Mouse (Mus musculus) T-helper 1 cell (primary cell): ENCODE data around the gene Gna12.

Experiments
- in situ Hi-C: fragments of 300-600 bp; cut with MboI, MseI; formaldehyde crosslinking; loops from one replicate; pipeline ENCODE4 v1.15.1; 2025; ENCODE audit warnings: high pct_unique_total_duplicates

Gene Gna12

GRCm38 (mm10) chr5:140762540-140762939, 67.7 kb downstream of the Gna12 start:
- in situ Hi-C loops = no loop called here

- in situ Hi-C loops = no loop called here
Measured at GRCm38 (mm10) chr5:140758864-140759263, 71.4 kb downstream of the Gna12 start.

GRCm38 (mm10) chr5:140753223-140753622, 77.0 kb downstream of the Gna12 start:
- in situ Hi-C loops = no loop called here

DNA sequence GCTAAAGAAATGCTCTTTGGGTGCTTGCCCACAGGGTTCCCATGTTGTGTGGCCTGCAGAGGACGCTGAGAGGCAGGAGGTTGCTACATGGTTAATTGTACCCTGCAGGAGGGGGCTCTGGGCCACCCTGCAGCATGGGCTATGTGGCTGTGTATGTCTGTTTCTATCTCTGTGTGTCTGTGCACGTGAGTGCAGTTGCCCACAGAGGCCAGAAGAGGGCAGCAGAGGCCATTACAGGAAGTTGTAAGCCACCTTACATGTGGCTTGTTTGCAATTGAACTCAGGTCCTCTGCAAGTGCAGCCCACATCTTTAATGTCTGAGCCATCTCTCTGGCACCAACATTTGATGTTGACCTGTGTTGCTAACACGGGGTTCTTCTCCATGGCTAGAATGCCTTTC, 77.6 kb downstream of the Gna12 start:
- in situ Hi-C loops = no loop called here

GRCm38 (mm10) chr5:140752041-140752440, 78.2 kb downstream of the Gna12 start:
- in situ Hi-C loops = no loop called here

DNA sequence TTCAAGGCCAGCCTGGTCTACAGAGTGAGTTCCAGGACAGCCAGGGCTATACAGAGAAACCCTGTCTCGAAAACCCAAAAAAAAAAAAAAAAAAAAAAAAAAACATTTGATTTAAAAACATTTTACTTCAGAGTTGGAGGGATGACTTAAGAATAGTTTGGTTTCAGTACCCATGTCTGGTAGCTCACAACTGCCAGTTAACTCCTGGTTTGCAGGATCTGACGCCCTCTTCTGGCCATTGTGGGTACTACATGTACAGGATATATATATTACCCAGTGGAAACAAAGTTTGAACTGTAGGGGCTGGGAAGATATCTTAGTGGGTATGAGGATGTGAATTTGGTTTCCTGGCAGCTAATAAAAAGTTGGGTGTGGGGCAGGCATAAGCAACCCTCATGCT, 79.3 kb downstream of the Gna12 start:
- in situ Hi-C loops = no loop called here

GRCm38 (mm10) chr5:140749062-140749875, 81.0 kb downstream of the Gna12 start:
- in situ Hi-C loops = no loop called here

GRCm38 (mm10) chr5:140748425-140748824, 81.8 kb downstream of the Gna12 start:
- in situ Hi-C loops = no loop called here

DNA sequence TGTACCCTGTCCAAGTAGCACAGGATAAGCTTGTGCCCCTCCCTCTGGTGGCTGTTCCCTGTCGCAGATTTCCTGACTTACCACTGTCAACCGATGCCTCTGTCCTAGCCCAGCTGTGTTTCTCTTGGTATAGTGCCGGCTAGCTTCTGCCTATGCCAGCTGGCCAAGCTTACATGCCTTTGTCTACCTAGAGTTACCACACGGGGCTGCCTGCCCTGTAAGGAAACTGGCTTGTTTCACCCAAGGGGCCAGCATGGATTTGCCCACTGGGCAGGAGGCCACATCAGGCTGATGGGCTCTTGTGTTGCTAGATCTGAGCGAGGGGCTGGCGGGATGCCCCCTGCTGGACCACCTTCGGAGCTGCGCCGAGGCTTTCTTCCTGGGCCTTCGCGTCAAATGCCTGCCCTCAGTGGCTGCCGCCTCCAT, 86.5 kb downstream of the Gna12 start:
- in situ Hi-C loops = no loop called here

DNA sequence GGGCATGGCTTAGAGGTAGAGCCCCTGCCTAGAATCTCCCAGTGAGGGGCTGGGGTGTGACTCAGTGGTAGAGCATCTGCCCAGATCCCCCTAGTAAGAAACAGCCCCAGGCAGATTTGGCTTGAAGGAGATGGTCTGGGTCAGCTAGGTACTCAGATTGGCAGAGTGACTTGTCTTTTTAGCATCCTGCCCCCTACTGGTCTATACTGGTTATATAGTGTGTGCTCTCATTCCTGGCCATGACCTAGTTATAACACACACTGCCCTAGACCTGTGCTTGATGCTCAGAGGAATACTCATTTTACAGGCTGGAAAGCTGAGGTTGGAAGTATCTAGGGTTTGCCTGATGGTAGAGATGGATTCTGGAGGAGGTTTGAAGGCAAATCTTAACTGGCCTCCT, 88.4 kb downstream of the Gna12 start:
- in situ Hi-C loops = no loop called here

DNA sequence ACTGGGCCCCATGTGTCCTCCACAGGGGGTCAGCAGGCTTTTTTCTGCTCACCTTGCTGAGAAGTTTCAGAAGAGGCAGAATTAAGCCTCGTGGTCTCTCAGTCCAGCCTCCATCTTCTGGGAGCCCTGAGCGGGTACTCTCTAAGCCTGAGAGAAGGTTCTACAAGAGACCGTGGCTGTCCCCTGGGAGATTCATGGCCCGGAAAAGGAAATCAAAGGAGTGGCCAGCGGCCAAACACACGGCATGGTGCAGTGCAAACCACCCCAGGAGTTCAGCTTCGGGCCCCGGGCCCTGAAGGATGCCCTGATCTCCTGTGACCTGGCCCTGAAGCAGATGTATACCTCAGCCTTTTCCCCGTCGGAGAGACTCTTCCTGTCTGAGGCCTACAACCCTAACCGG, 89.2 kb downstream of the Gna12 start:
- in situ Hi-C loops = no loop called here

GRCm38 (mm10) chr5:140739813-140740212, 90.4 kb downstream of the Gna12 start:
- in situ Hi-C loops = no loop called here

DNA sequence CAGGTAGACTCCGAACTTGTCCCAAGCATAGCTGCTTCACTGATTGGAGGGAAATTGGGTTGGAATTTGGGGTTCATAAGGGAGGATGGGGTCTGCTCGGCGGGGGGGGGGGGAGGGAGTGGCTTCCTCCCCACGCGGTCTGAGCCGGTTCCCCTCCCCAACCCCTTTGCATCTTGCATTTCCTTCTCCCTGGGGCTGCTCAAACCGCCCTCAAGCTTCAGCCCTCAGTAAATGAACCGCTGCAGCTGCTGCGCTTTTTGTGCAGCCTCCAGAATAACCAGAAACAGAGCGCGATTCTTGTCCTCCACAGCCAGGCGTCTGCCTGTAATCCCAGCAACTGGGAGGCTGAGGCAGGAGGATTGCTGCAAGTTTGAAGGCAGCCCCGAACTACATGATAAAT, 94.1 kb downstream of the Gna12 start:
- in situ Hi-C loops = no loop called here

GRCm38 (mm10) chr5:140735297-140735696, 94.9 kb downstream of the Gna12 start:
- in situ Hi-C loops = no loop called here

- in situ Hi-C loops = no loop called here
Measured at GRCm38 (mm10) chr5:140733336-140733735, 96.9 kb downstream of the Gna12 start.

- in situ Hi-C loops = no loop called here
Measured at GRCm38 (mm10) chr5:140732195-140732594, 98.0 kb downstream of the Gna12 start.

- in situ Hi-C loops = no loop called here
Measured at GRCm38 (mm10) chr5:140731040-140731797, 99.0 kb downstream of the Gna12 start.

DNA sequence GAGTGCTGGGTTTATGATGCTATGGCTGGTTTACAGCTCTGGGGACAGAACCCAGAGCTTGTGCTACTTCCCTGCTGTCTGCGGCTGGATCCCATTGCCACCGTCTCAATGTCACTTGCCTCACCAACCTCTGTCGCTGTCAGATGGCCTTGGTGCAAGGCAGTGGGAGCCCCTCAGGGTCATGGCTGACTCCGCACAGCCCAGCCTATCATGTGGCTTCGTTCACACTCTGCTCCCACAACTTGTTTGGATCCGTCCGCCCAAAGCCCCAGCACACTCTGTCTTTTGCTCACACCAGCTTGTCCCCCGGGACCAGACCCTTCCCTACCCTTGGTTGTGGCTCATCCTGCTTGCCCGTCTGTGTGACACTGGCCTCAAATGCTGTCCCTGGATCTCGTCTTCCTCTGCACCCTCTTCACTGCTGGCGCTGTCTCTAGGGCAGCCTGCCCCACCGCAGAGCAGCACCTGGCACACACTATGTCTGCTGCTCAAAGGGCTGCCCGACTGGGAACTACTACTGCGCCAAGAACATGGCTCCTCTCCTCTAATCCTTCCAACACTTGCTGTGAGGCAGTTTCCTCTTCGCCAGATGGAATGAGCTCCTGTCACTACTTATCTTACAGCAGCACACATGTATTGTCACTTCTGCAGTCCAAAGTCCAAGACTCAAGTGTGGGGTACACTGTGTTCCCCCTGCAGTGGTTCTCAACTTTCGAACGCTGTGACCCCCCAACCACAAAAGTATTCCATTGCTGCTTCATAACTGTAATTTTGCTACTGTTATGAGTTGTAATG, 103.1 kb downstream of the Gna12 start:
- in situ Hi-C loops = no loop called here

- in situ Hi-C loops = no loop called here
Measured at GRCm38 (mm10) chr5:140726062-140726839, 104.0 kb downstream of the Gna12 start.

- in situ Hi-C loops = no loop called here
Measured at GRCm38 (mm10) chr5:140723822-140724221, 106.4 kb downstream of the Gna12 start, which contains the start of gene Amz1. TSS of gene Amz1 (plus strand) at chr5:140724127.

DNA sequence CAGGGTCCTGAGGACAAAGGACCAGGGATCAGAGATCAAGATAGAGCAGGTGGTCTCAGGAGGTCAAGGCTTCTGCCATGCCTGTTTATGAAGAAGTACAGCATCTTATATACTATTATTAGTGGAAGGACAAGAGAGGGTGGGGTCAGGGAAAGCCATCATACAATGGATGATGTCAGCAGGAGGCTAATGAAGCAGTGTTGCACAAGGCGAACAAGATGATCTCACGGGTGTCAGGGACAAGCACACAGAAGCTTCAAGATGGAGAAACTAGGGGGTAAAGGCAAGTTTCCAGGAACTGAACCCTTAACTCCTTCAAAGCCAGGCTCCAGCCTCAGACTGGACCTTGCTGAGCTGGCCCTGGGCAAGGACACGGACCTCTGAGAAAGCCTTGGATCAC, 108.1 kb downstream of the Gna12 start:
- in situ Hi-C loops = no loop called here
